Mouse (Mus musculus) small intestine, adult 2 months (tissue): ENCODE results near the gene Rangap1.

ENCODE experiments used
- CTCF ChIP-seq: fragments of 200-500 bp; IDR thresholded peaks from 2 replicates; pipeline ENCODE4 v1.5.1; 2012; ENCODE audit warnings: low read depth, mild to moderate bottlenecking, control low read depth, inconsistent platforms, low read length, moderate library complexity, mixed read lengths; ENCODE audit not compliant: insufficient replicate concordance, insufficient read length; ENCODE audit errors: extremely low read depth
- POLR2A ChIP-seq: fragments of 200-500 bp; IDR thresholded peaks from 2 replicates; pipeline ENCODE4 v1.6.1; 2012; ENCODE audit warnings: low read depth, mild to moderate bottlenecking, control low read depth, inconsistent platforms, low read length, moderate library complexity

DNA sequence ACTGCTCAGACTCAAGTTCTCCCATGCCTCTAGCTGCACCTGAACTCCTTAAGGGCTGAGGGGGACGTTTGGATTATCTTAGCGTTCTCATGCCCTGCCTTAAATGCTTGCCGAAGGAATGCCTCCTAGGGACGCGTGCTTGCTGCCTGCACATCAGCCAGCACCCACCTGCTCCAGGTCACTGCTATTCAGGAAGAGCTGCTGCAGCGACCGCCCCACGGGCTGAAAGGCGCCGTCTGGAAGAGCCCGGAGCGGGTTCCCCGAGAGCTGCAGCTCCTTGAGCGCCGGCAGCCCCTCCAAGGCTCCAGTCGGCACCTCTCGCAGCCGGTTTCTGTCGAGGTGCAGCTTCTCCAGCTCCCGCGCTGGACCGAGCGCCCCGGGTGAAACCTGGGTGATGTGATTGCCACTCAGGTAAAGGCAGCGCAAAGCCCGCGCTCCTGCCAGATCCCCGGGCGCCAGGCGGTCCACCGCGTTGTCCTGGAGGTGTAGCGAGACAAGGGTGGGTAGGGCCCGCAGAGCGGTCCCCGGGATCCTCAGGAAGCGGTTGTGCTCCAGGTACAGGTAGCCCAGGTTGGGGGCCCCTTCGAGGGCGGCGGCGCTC, 51.9 kb downstream of the Rangap1 start:
- TF ChIP-seq CTCF (no peak), POLR2A (no peak)
